Mouse (Mus musculus) midbrain, embryonic 11.5 days (tissue): ENCODE measurements at regions not wholly inside any gene's neighbourhood (a gene's known extent, or its start where the extent isn't known, plus 50 kb on each side); places are given as distances from the start of the nearest gene placed in this dataset.

Experiments
- ATAC-seq: fragments of 200-750 bp; cut with Nextera tagmentation; 2 replicates; pipeline ENCODE4 v1.8.0; 2017; ENCODE audit warnings: moderate TSS enrichment, moderate library complexity; ENCODE audit not compliant: low FRiP score
- DNase-seq: peaks from one replicate; pipeline ENCODE4 v3.0.0; 2015; ENCODE audit warnings: low spot score; ENCODE audit errors: missing footprints
- H3K27ac ChIP-seq: fragments of 300-500 bp; sonication (generic); 2 replicates; pipeline ENCODE4 v1.5.1; 2014; ENCODE audit warnings: low read depth, low read length
- H3K27me3 ChIP-seq: fragments of 300-500 bp; sonication (generic); 2 replicates; pipeline ENCODE4 v1.6.1; 2014; ENCODE audit warnings: mild to moderate bottlenecking, low read length, moderate library complexity, mixed read lengths; ENCODE audit not compliant: control insufficient read depth, insufficient read depth
- H3K36me3 ChIP-seq: fragments of 300-500 bp; sonication (generic); 2 replicates; pipeline ENCODE4 v1.6.1; 2014; ENCODE audit warnings: mild to moderate bottlenecking, low read length, moderate library complexity, mixed read lengths; ENCODE audit not compliant: control insufficient read depth, insufficient read depth
- H3K4me1 ChIP-seq: fragments of 300-500 bp; sonication (generic); 2 replicates; pipeline ENCODE4 v1.6.1; 2014; ENCODE audit warnings: low read length; ENCODE audit not compliant: control insufficient read depth, insufficient read depth
- H3K4me2 ChIP-seq: fragments of 300-500 bp; sonication (generic); 2 replicates; pipeline ENCODE4 v1.6.1; 2014; ENCODE audit warnings: mild to moderate bottlenecking, moderate library complexity
- H3K4me3 ChIP-seq: fragments of 300-500 bp; sonication (generic); 2 replicates; pipeline ENCODE4 v1.5.1; 2014; ENCODE audit warnings: low read depth, low read length
- H3K9ac ChIP-seq: fragments of 300-500 bp; sonication (generic); 2 replicates; pipeline ENCODE4 v1.6.1; 2014; ENCODE audit warnings: low read length
- H3K9me3 ChIP-seq: fragments of 300-500 bp; sonication (generic); 2 replicates; pipeline ENCODE4 v1.6.1; 2016; ENCODE audit warnings: low read length; ENCODE audit not compliant: control insufficient read depth
- WGBS: fragments of 180-500 bp; shearing (Covaris S2); extraction: QIAGEN DNeasy Blood & Tissue Kit; methylation state at CpG from one replicate; pipeline ENCODE4 v1.1.7; 2014; 5-methylcytosine and 5-hydroxymethylcytosine counted together

- 49% methylated on average over 13 of the region's 13 CpGs for WGBS
- no peak overlapping the region for H3K9ac ChIP-seq
- no peaks in the 10 kb centered on the region for H3K9me3 ChIP-seq
- DNase-seq (no peak), ATAC-seq (no peak)
- H3K27me3 ChIP-seq, result no peaks in the 10 kb centered on the region
- peaks cover 4% of the 10 kb centered on the region; the same call in 1 of the 2 replicates for H3K4me1 ChIP-seq
- H3K27ac ChIP-seq, result no peak overlapping the region
- H3K4me2 ChIP-seq, result no peak overlapping the region
- no peak overlapping the region for H3K4me3 ChIP-seq
- no peaks in the 10 kb centered on the region for H3K36me3 ChIP-seq
Measured at GRCm38 (mm10) chr9:60989670-60990391, 195.5 kb downstream of the Uaca start.

- H3K4me2 ChIP-seq, result no peak overlapping the region
- no peak overlapping the region for H3K9ac ChIP-seq
- peaks cover 4% of the 10 kb centered on the region; the same call in 1 of the 2 replicates for H3K4me1 ChIP-seq
- DNase-seq, result no peak
- no peak overlapping the region for H3K4me3 ChIP-seq
- H3K9me3 ChIP-seq, result no peaks in the 10 kb centered on the region
- H3K36me3 ChIP-seq, result no peaks in the 10 kb centered on the region
- WGBS, result 80% methylated on average over 5 of the region's 5 CpGs
- no peak for ATAC-seq
- H3K27me3 ChIP-seq, result no peaks in the 10 kb centered on the region
- H3K27ac ChIP-seq, result no peak overlapping the region
Measured at GRCm38 (mm10) chr9:60991509-60991908, 197.2 kb downstream of the Uaca start.

- H3K9me3 ChIP-seq, result no peaks in the 10 kb centered on the region
- no peak overlapping the region for H3K4me2 ChIP-seq
- 81% methylated on average over 8 of the region's 8 CpGs for WGBS
- H3K4me3 ChIP-seq, result no peak overlapping the region
- H3K4me1 ChIP-seq, result peaks cover 4% of the 10 kb centered on the region; the same call in 1 of the 2 replicates
- no peak overlapping the region for H3K9ac ChIP-seq
- DNase-seq, result no peak
- no peaks in the 10 kb centered on the region for H3K27me3 ChIP-seq
- ATAC-seq, result no peak
- no peak overlapping the region for H3K27ac ChIP-seq
- H3K36me3 ChIP-seq, result no peaks in the 10 kb centered on the region
Measured at GRCm38 (mm10) chr9:60993661-60994060, 199.3 kb downstream of the Uaca start.

- H3K4me3 ChIP-seq, result no peak overlapping the region
Measured at GRCm38 (mm10) chr9:60995096-60995495, 200.8 kb downstream of the Uaca start.

GRCm38 (mm10) chr9:60998086-60998785 lies 203.9 kb downstream of the Uaca start:
- no peak overlapping the region for H3K27ac ChIP-seq
- no peaks in the 10 kb centered on the region for H3K27me3 ChIP-seq
- ATAC-seq (no peak), DNase-seq (no peak)
- H3K4me1 ChIP-seq, result peaks cover 4% of the 10 kb centered on the region; the same call in 1 of the 2 replicates
- H3K4me3 ChIP-seq, result no peak overlapping the region
- H3K36me3 ChIP-seq, result no peaks in the 10 kb centered on the region
- H3K4me2 ChIP-seq, result no peak overlapping the region
- no peak overlapping the region for H3K9ac ChIP-seq
- WGBS, result 85% methylated on average over 3 of the region's 3 CpGs
- H3K9me3 ChIP-seq, result no peaks in the 10 kb centered on the region

More at GRCm38 (mm10) chr9:60995096-60995495, 200.8 kb downstream of the Uaca start:
- Histone ChIP-seq H3K36me3 (no peaks in the 10 kb centered on the region), H3K4me2 (no peak overlapping the region), H3K27ac (no peak overlapping the region), H3K9me3 (no peaks in the 10 kb centered on the region), H3K4me1 (peaks cover 4% of the 10 kb centered on the region; the same call in 1 of the 2 replicates), H3K27me3 (no peaks in the 10 kb centered on the region), H3K9ac (no peak overlapping the region)
- ATAC-seq, result no peak
- DNase-seq, result no peak
- 91% methylated on average over 6 of the region's 6 CpGs for WGBS

GRCm38 (mm10) chr9:60999001-60999529 lies 204.7 kb downstream of the Uaca start:
- DNase-seq (no peak), ATAC-seq (no peak)
- Histone ChIP-seq H3K27ac (no peak overlapping the region), H3K36me3 (no peaks in the 10 kb centered on the region), H3K4me3 (no peak overlapping the region), H3K4me1 (no peaks in the 10 kb centered on the region), H3K4me2 (no peak overlapping the region), H3K9ac (no peak overlapping the region), H3K9me3 (no peaks in the 10 kb centered on the region), H3K27me3 (no peaks in the 10 kb centered on the region)
- 63% methylated on average over 6 of the region's 6 CpGs for WGBS

- no peak for ATAC-seq
- no peak overlapping the region for H3K27ac ChIP-seq
- WGBS, result 86% methylated on average over 11 of the region's 11 CpGs
Measured at GRCm38 (mm10) chr9:61000232-61000631, 205.9 kb downstream of the Uaca start.

GRCm38 (mm10) chr9:61002572-61002971 lies 208.2 kb downstream of the Uaca start:
- Histone ChIP-seq H3K4me1 (no peaks in the 10 kb centered on the region), H3K36me3 (no peaks in the 10 kb centered on the region), H3K9ac (no peak overlapping the region), H3K27ac (no peak overlapping the region), H3K27me3 (no peaks in the 10 kb centered on the region), H3K4me3 (no peak overlapping the region), H3K4me2 (no peak overlapping the region), H3K9me3 (no peaks in the 10 kb centered on the region)
- ATAC-seq (no peak), DNase-seq (no peak)
- WGBS, result 89% methylated on average over 5 of the region's 5 CpGs

More at GRCm38 (mm10) chr9:61000232-61000631, 205.9 kb downstream of the Uaca start:
- H3K4me1 ChIP-seq, result no peaks in the 10 kb centered on the region
- H3K9ac ChIP-seq, result no peak overlapping the region
- H3K27me3 ChIP-seq, result no peaks in the 10 kb centered on the region
- H3K4me3 ChIP-seq, result no peak overlapping the region
- H3K4me2 ChIP-seq, result no peak overlapping the region
- H3K36me3 ChIP-seq, result no peaks in the 10 kb centered on the region
- H3K9me3 ChIP-seq, result no peaks in the 10 kb centered on the region
- no peak for DNase-seq

- H3K27ac ChIP-seq, result no peak overlapping the region
- no peaks in the 10 kb centered on the region for H3K9me3 ChIP-seq
- no peak overlapping the region for H3K9ac ChIP-seq
- H3K27me3 ChIP-seq, result no peaks in the 10 kb centered on the region
- no peak for DNase-seq
- no peak overlapping the region for H3K4me2 ChIP-seq
- H3K36me3 ChIP-seq, result no peaks in the 10 kb centered on the region
- no peak for ATAC-seq
- 76% methylated on average over 1 of the region's 1 CpGs for WGBS
- no peaks in the 10 kb centered on the region for H3K4me1 ChIP-seq
- H3K4me3 ChIP-seq, result no peak overlapping the region
Measured at GRCm38 (mm10) chr9:61008446-61008845, 214.1 kb downstream of the Uaca start.
